Mouse (Mus musculus) cortical plate, adult 2 months (tissue): ENCODE data around the gene Slc36a3. TPM values are rescaled to one million over a fixed set of nuclear protein-coding genes. Genes with fewer than 3 reads are reported as not detected.

Experiments
- H3K27ac ChIP-seq: fragments of 200-500 bp; 2 replicates; pipeline ENCODE4 v1.5.1; 2012; ENCODE audit warnings: low read length, control low read depth, inconsistent platforms; ENCODE audit not compliant: insufficient read depth
- H3K4me1 ChIP-seq: fragments of 200-500 bp; 2 replicates; pipeline ENCODE4 v1.6.1; 2011; ENCODE audit warnings: low read length; ENCODE audit not compliant: control insufficient read depth, insufficient read depth
- H3K4me3 ChIP-seq: fragments of 200-500 bp; 2 replicates; pipeline ENCODE4 v1.5.1; 2011; ENCODE audit warnings: mild to moderate bottlenecking, low read length, control low read depth; ENCODE audit not compliant: insufficient read depth
- CTCF ChIP-seq: fragments of 200-500 bp; IDR thresholded peaks from 2 replicates; pipeline ENCODE4 v1.5.1; 2011; ENCODE audit warnings: mild to moderate bottlenecking, control low read depth, low read length; ENCODE audit not compliant: insufficient read depth; ENCODE audit errors: extremely low read depth
- POLR2A ChIP-seq: fragments of 200-500 bp; IDR thresholded peaks from 2 replicates; pipeline ENCODE4 v1.6.1; 2011; ENCODE audit warnings: mild to moderate bottlenecking, low read length, control low read depth; ENCODE audit not compliant: insufficient read depth; ENCODE audit errors: extremely low read depth
- polyA plus RNA-seq: library from polyadenylated mRNA; depleted of rRNA; stranded (reverse); fragments of >200 nt; gene quantifications from 2 replicates; pipeline ENCODE4 v1.2.3, GENCODE M21; 2012

Slc36a3 gene
- polyA plus RNA-seq, 1 experiment = not detected

DNA sequence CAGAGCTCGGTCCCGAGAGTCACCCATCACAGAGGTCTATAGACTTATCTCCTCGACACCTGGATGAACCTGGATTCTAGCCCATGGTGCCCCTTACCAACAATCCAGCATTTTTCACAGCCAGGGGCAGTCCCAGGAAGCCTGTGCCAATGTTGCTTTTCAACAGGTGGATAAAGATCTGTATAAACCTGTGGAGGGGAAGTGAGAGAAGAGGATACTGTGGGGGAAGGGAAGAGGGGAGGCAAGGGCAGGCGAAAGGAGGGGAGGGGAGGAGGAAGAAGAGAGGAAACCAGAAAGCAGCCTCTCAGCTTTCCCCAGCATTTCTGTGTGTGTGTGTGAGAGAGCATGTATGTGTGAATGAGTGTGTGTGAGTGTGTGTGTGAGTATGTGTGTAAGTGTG is 3.0 kb downstream of the Slc36a3 start:
- Histone ChIP-seq H3K4me1 (no peaks in the 10 kb centered on the region), H3K4me3 (no peak overlapping the region), H3K27ac (no peak overlapping the region)
- no peak for TF ChIP-seq CTCF
- no peak for TF ChIP-seq POLR2A

DNA sequence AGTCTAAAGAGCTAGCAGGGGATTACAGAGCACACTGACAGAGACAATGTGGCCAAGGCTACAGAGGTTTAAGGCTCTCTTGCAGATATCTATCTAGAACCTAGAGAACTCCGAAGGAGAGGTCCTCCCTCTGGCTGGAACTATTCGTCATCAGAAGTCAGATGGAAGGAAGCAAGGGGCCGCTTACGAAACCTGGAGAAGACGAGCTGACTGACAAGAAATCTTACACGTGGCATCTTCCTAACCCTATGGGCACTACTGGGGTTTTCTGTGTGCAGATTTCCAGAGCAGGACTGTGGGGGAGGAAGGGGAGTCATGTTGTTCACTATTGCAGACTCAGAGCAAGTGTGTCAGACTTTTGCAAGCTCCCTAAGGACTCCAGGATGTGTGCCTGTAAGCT is 4.1 kb downstream of the Slc36a3 start:
- no peak overlapping the region for H3K27ac ChIP-seq
- TF ChIP-seq POLR2A (no peak), CTCF (no peak)
- no peaks in the 10 kb centered on the region for H3K4me1 ChIP-seq
- no peak overlapping the region for H3K4me3 ChIP-seq

DNA sequence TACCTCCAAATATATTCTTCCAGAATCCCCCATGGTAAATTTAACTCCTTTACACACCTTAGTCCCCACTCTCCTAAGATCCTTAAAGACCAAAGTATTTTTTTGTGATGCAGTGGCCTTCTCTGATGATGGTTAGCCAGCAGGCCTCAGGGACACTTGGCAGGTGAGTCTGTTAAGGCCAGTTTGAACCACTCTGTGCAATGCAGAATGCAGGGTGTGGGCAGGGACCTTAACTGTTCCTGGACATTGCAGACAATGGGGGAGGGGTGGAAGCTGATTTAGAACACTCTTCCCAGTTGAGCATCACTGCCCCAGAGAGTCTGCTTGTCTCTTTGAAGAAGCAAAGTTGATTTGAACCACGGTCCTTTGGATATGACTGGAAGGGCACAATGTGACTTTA is 4.7 kb downstream of the Slc36a3 start:
- H3K4me3 ChIP-seq = no peak overlapping the region
- TF ChIP-seq POLR2A = no peak
- no peak for TF ChIP-seq CTCF
- H3K27ac ChIP-seq = no peak overlapping the region
- no peaks in the 10 kb centered on the region for H3K4me1 ChIP-seq

DNA sequence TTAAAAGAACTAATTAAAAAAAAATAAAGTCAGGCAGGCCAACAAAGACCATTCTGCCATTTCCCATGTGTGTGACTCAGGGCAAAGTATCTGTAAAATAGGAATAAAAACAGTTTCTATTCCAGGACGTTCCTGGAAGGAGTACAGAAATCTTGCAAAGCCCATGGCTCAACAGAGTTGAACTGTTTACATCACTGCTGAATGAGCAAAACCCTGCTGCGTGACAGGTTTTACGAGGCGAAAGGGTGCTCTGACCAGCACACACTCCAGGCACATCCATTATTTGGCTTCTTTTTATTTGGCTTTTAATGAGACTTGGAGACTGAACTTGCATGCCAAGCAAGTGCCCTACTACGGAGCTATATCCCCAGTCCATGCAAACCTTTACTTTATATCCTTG is 7.5 kb downstream of the Slc36a3 start:
- TF ChIP-seq POLR2A (no peak), CTCF (no peak)

DNA sequence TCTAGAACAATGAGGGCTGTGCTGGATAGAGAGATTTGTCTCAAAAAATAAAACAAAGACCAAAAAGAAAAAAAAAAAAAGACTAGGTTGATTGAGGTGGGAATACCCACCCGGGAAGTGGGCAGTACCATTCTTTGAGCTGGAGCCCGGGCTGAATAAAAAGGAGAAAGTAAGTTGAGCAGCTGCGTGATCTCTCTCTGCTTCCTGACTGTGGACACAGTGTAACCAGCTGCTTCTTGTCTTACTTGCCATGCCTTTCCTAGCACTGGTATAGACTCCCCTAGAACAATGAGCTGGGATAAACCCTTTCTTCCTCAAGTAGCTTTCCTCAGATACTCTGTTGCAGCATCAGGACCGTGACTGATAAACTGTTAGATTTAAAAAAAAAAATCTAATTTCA is 10.0 kb downstream of the Slc36a3 start:
- no peaks in the 10 kb centered on the region for H3K4me1 ChIP-seq
- H3K4me3 ChIP-seq = no peak overlapping the region
- H3K27ac ChIP-seq = no peak overlapping the region
- TF ChIP-seq CTCF = no peak
- TF ChIP-seq POLR2A = no peak

More for the DNA sequence above, 7.5 kb downstream of the Slc36a3 start:
- H3K4me3 ChIP-seq = no peak overlapping the region
- H3K4me1 ChIP-seq = no peaks in the 10 kb centered on the region
- no peak overlapping the region for H3K27ac ChIP-seq

DNA sequence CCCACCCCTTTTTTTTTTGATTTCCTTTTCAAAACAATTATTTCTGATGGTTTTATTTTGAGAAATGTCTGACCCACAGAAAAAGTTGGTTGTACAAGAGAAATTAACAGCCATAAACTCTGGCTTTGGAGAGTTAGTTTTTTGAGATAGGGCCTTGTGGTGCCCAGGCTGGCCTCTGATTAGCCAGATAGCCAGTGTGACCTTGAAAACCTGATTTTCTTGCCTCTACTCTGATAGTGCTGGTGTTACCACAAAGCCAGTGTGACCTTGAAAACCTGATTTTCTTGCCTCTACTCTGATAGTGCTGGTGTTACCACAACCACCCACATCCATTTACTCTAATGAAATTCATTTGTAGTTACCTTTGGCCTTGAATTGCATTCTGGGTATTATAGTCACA is 13.9 kb downstream of the Slc36a3 start:
- Histone ChIP-seq H3K27ac (no peak overlapping the region), H3K4me1 (no peaks in the 10 kb centered on the region), H3K4me3 (no peak overlapping the region)
- no peak for TF ChIP-seq CTCF
- no peak for TF ChIP-seq POLR2A

DNA sequence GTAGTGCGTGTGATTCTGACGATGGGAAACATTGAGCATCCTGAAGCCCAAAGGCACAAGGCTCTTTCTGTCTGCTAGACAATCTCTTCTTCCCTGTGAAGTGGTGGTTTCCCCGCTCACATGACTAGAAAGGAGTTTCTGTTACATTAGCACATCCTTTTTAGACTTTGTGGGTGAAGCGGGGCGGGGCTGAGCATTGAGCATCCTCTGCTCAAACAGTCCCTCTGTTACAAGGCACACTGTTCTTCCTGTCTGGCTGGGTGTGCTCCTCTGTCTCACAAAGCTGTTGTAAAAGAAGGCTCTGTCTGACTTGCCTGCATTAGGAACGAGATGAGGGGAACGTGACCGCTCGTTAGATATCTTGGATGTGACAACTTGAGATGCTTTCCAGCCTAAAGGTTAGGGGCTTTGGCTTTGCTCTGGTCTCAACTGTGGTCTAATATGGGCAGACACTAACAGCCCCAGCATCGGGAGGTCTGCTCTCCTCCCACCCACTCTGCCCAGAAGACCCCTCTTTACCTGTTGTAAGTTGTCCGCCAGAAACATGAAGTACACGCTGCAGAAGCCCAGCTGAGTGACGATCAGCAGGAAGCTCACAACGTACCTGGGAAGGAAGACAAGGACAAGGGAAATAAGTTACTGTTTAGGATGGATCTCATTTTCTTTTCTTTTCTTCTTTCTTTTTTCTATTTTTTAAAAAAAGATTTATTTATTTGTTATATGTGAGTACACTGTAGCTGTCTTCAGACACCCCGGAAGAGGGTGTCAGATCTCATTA is 14.5 kb downstream of the Slc36a3 start:
- Histone ChIP-seq H3K27ac (no peak overlapping the region), H3K4me1 (no peaks in the 10 kb centered on the region), H3K4me3 (no peak overlapping the region)
- TF ChIP-seq POLR2A (no peak), CTCF (no peak)

DNA sequence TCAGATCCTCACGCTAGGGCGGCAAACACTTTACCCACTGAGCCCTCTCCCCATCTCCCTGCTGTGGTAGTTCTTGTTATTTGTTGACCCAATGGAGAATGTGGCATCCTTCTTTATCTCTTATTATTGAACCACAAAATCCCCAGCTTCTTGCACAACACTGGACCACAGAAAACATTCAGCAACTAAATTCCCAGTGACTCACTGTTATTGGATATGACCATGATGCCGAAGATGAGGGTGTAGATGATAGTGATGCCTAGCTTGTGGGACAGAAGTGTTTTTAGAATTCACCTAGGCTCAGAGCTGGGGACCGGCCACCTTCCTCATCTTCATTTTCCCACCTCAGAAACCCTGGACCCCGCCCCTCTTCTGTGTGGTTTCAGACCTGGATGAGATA is 16.6 kb downstream of the Slc36a3 start:
- TF ChIP-seq POLR2A (no peak), CTCF (no peak)
- H3K4me1 ChIP-seq = no peaks in the 10 kb centered on the region

DNA sequence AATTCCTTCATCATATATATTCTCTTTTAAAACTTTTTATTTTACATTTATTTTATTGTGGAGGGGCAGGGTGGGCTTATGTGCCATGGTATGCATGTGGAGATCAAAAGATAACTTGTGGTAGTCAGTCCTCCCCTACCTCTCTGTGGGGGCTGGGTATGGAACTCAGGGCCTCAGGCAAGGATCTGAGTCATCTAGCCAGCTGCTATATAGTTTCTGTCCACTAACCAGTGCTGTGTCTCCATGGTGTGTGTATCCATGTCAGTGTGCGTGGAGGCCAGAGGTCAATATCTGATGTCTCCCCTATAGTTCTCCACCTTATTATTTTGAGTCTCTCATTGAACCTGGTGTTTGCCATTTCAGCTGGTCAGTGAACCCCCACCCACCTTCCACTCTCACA is 17.1 kb downstream of the Slc36a3 start:
- H3K27ac ChIP-seq = no peak overlapping the region
- H3K4me1 ChIP-seq = no peaks in the 10 kb centered on the region
- no peak overlapping the region for H3K4me3 ChIP-seq
- TF ChIP-seq CTCF (no peak), POLR2A (no peak)

More for the DNA sequence above, 16.6 kb downstream of the Slc36a3 start:
- Histone ChIP-seq H3K4me3 (no peak overlapping the region), H3K27ac (no peak overlapping the region)

DNA sequence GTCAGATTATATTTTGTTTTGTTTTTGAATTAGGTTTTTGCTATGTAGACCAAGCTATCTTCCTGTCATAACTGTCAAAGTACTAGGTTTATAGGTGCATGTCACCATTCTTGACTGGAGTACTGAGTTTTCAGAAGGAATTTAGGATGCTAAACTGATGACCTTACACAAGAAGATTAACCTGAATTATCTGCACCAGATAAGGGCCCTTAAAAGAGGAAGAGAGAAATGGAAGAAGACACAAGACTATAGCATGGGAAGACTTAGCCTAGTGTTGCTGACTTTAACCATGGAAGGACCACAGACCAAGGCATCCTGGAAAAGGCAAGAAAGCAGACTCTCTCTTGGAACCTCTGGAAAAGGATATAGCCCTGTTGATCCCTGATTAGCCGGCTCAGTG is 18.3 kb downstream of the Slc36a3 start:
- H3K27ac ChIP-seq = no peak overlapping the region
- peaks cover 2% of the 10 kb centered on the region; the same call in 1 of the 2 replicates for H3K4me1 ChIP-seq
- H3K4me3 ChIP-seq = no peak overlapping the region
- TF ChIP-seq POLR2A (no peak), CTCF (no peak)

DNA sequence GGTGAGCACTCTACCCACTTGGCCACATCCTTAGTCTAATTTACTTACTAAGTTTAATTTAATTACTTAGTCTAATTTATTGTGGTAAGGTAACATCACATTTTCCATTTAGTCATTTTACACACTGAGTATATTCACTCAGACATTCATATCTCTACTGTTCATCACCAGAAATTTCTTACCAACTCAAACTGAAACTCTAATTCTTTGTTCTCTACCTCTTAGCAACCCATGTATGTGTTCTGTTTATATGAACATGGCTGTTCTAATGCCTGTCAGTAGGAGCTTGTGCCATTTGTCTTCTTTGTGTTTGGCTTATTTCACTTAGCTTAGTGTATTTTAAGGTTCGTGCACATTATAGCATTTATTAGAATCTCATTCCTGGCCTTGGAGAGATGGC is 19.6 kb downstream of the Slc36a3 start:
- TF ChIP-seq POLR2A (no peak), CTCF (no peak)

More for the DNA sequence above, 19.6 kb downstream of the Slc36a3 start:
- no peak overlapping the region for H3K4me3 ChIP-seq
- peaks cover 4% of the 10 kb centered on the region for H3K4me1 ChIP-seq
- H3K27ac ChIP-seq = no peak overlapping the region
